Mouse (Mus musculus) kidney, postnatal 25 days (tissue): ENCODE measurements at regions not wholly inside any gene's neighbourhood (a gene's known extent, or its start where the extent isn't known, plus 50 kb on each side); places are given as distances from the start of the nearest gene placed in this dataset.
"Not testable (repeated sequence)": the region's sequence is repeated elsewhere in the genome, so short reads cannot be mapped to it uniquely, and the experiment has no call there.

Experiments
- DNase-seq, 2 experiments: peaks; one replicate each; pipeline ENCODE4 v3.0.0; 2021; ENCODE audit warnings: mixed read lengths in 2 of 2

- DNase-seq, result no peak
These were observed 578.3 kb upstream of the Ccdc54 start for GRCm38 (mm10) chr16:51169294-51169693.

DNA sequence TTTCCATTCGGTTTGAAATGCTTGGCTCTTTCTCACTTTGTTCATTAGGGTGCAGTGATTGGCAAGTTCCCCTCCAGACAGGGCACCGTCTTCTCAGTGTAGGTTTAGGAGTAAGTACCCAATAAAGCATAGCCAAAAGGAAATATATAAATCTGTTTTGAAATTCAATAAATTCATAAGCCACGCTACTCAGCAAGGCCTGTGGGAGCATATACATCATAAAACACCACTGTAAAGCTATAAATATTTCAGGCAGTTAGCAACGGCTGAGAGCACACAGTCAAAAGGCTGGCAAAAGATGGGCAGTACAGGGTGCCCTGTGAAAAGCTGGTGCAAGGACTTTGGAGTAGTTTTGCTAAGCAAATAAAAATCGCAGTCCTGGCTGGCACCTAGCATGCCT lies 569.8 kb upstream of the Ccdc54 start:
- no peak for DNase-seq

DNA sequence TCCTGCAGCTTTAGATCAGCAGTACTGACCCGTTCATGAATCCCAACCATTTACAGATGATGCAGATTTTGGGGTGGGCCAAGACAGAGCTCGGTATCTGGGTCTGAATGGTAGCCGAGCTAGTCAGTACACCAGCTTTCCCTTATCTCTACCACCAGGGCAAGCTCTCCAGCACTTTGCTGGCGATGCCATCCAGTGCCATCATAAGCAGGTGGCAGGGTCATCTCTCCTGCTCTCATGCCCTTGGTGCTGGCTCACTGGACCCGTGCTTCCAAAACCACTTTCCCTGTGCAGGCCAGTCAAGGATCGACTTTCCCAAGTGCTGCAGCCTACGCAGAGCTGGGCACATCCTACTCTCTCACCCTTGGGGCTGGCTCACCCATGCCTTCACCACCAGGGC lies 547.6 kb upstream of the Ccdc54 start:
- DNase-seq, result no peak

- no peak for DNase-seq
These were observed 528.9 kb upstream of the Ccdc54 start for GRCm38 (mm10) chr16:51119835-51120234.

DNA sequence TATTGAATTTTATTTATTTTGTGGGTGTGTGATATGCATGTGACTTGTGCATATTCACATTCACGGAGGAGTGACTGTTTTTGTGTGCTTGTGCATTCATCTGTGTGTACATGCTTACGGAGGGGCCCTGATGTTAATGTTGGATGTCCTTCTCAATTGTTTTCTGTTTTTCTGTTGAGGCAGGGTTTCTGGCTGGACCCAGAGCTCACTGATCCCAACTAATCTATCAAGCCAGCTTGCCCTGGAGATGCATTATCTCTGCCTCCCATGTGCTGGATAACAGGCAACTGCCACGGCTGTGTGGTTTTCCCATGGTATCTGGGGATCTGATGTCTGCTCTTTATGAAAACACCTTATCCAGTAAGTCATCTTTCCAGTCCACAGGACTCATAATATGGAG lies 527.4 kb upstream of the Ccdc54 start:
- DNase-seq, result no peak

- no peak for DNase-seq
These were observed 526.9 kb upstream of the Ccdc54 start for GRCm38 (mm10) chr16:51117836-51118235.

DNA sequence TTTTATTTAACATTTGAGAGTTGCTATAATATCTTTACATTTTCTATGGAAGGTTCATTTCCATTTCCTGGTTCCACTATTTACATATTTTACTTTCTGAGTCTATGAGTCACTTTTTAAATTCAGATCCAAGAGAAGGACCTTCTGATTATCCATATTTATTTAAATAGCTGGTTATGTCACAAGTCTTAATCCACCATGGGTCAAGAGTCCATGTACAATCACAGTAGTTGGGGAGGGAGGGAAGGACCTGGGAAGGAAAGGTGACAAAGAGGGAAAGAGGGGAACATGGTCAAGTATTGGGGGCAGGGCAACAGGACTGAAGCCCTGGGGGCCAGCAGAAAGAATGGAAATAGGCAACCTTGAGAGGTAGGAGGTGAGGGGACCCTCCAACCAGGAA lies 518.9 kb upstream of the Ccdc54 start:
- DNase-seq, result no peak

DNA sequence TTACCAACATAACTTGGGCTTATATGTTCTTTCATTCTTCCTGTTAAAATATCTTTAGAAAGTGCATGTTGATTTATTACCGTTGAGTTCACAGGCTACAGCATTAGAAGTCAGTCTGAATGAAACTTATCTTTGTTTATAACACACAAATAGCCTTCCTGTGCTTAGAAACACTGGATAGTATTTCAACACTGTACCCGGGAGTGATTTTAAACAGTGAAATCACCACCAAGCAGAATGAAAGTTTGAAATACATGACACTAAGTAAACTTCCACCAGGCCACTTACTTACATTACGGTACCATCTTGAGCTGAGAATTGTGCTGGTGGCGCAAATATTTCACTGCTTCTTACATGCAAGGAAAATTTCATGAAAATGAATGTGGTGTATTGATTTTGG lies 516.5 kb upstream of the Ccdc54 start:
- no peak for DNase-seq

- DNase-seq, result no peak
These were observed 495.6 kb upstream of the Ccdc54 start for GRCm38 (mm10) chr16:51086556-51086955.

- no peak for DNase-seq
These were observed 489.2 kb upstream of the Ccdc54 start for GRCm38 (mm10) chr16:51080146-51080545.

DNA sequence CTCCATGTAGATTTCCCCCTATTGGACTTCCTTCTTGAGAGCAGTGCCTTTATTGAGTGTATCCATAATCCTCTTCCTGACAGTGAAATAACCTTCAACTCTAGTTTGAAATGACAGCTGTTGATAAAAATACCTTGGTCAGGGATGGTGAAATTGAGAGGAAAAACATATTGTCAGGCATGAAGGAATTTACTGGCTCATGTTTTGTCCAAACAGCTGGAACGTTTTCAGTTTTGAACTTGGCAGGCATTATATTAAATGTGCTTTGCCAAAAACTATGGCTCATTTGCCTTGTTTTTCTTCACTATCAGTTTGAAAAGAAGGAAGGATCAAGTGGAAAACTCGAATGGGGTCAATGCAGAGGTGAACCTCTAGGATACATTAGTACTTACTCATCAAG lies 457.7 kb upstream of the Ccdc54 start:
- no peak for DNase-seq

DNA sequence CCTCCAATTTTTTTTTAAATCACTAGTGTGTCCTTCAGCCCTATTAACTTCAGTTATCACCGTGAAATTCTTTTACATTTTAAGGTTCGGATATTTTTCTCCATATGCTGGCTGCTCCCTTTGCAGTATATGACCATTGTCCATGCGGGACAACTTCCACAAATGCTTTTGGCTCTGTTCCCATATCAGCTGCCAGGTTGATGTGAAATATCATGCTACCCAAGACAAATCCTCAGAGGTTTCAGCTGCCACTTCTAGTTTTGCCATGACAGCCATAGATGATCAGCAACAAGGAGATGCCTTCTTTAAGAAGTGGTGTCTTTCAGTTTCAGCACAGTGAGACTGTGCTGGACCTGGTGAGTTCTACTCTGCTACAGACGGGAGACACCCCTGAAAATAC lies 457.2 kb upstream of the Ccdc54 start:
- DNase-seq, result no peak

DNA sequence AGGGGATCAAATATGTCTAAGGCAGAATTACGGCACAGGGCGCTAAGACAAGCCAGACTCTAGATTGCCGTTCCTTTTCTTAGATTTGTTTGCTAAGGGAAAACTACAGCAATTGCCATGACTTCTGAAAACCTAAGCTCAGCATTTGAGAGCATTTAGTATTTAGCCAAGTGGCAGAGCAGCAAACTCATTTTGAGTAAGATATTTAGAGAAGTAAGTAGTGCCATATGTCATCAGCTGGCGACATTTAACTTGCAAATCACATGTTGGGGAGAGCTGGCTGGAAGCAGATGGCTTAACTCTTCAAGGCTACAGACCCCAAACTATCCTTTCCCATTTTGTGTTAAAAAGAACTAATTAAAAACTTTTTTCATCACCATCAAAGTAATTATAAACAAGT lies 450.4 kb upstream of the Ccdc54 start:
- DNase-seq, result no peak

DNA sequence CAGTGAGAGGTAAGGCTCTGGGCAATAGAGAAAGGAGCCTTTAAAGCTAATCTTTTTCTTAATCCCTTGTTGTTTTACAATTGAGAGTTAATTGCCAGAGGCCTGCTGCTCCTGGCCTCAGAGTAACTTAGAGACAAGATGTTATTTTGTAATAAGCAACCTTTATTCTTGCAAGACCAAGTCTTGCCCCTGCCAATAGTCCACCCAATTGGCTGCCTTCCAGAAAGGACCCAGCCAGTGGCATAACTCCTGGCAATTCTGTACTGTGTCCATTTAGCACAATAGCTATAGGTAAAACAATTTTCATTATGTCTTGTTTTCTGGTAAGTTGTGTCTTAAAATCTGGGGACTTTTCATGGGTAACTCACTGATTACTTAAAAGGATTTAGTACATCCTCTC lies 411.9 kb upstream of the Ccdc54 start:
- no peak for DNase-seq

GRCm38 (mm10) chr16:50964395-50964794 lies 373.4 kb upstream of the Ccdc54 start:
- DNase-seq, result no peak

GRCm38 (mm10) chr16:50944091-50944490 lies 353.1 kb upstream of the Ccdc54 start:
- no peak for DNase-seq

GRCm38 (mm10) chr16:50943581-50943980 lies 352.6 kb upstream of the Ccdc54 start:
- DNase-seq, result not testable (repeated sequence)

DNA sequence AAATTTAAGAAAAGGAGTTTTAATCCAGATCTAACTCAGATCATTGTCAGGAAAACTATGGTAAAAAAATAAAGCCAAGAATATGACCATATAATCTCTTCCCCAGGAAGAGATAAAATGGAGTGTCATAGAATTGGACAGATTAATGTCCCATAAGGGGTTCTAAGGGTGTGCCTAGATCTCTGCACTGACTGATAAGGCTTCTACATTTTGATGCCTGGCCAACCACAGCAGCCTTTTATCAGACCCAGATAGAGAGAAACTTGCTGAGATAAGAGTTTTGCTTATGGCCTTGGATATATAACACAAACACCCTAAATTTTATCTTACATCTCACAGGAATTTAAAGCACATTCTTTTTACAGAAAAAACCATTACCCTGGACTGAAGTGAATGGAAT lies 351.3 kb upstream of the Ccdc54 start:
- no peak for DNase-seq

DNA sequence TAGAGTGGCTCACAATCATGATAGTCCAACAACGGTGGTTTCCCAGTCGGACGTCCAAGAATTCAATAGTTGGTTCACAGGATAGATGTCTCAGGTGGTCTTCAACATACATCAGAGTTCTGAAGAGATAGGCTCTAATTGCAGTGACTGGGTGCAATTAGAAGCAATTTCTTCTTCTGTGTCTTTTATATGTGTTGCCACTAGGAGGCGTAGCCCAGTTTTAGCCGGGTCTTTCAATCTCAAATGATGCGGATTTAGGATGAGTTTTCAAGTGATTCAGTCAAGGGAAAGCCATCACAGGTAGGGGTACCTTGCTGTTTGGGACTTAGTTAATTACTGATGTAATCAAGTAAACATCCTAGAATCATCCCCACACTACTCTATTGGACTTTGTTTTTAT lies 348.4 kb upstream of the Ccdc54 start:
- no peak for DNase-seq

GRCm38 (mm10) chr16:50907732-50908131 lies 316.8 kb upstream of the Ccdc54 start:
- no peak for DNase-seq

GRCm38 (mm10) chr16:50899151-50899550 lies 308.2 kb upstream of the Ccdc54 start:
- DNase-seq, result no peak

DNA sequence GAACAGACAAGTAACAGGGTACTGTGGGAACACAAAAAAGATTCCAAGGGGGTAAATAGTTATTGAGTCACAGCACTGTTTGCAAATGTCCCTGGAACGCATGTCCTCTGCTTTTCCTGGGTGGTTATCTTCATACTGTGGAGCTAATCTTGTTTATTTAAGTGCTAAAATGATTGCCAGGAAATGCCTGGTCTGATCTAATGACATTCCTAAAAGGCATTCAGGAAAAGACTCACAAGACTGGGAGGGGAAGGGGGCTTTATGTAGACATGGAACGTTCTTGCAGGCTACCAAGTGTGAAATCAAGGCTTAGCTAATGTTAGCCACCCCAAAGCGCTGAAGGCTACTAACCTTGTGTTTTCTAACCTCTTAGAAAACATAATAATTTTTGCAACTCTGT lies 287.0 kb upstream of the Ccdc54 start:
- no peak for DNase-seq

- DNase-seq, result no peak
These were observed 280.4 kb upstream of the Ccdc54 start for GRCm38 (mm10) chr16:50871318-50871717.

GRCm38 (mm10) chr16:50863565-50863964 lies 272.6 kb upstream of the Ccdc54 start:
- peak in 1 of 2 experiments; percentile 32 for DNase-seq

- no peak for DNase-seq
These were observed 268.6 kb upstream of the Ccdc54 start for GRCm38 (mm10) chr16:50859513-50859912.

DNA sequence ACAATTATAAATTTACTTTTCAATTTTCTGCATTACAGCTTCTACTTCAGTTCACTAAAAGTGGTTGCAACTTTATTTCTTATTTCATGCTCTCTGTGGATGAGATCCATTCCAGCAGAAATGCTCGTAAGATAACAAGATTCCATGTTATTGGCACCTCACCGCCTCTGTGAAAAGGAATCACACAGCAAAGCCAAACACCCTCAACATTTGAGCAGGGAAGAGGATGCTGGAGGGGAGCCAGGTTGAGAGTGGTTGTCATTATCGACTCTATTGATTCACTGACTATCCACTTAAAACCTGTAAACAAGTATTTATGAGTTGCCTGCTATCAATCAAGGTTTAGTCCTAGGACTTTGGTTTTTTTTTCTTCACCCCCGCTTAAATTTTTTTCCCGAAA lies 261.1 kb upstream of the Ccdc54 start:
- no peak for DNase-seq
